Mouse (Mus musculus) embryonic facial prominence, embryonic 10.5 days (tissue): ENCODE data around the gene Sephs1. TPM values are rescaled to one million over a fixed set of nuclear protein-coding genes. Genes with fewer than 3 reads are reported as not detected.

Experiments used
- DNase-seq: peaks from one replicate; pipeline ENCODE4 v3.0.0-alpha.2; 2017; ENCODE audit warnings: low spot score
- H3K27ac ChIP-seq: fragments of 300-500 bp; sonication (generic); replicated peaks from 2 replicates; pipeline ENCODE4 v1.5.1; 2016; ENCODE audit warnings: mild to moderate bottlenecking
- H3K27me3 ChIP-seq: fragments of 300-500 bp; sonication (generic); replicated peaks from 2 replicates; pipeline ENCODE4 v1.6.1; 2016; ENCODE audit warnings: low read depth, mild to moderate bottlenecking; ENCODE audit not compliant: poor library complexity, severe bottlenecking
- H3K36me3 ChIP-seq: fragments of 300-500 bp; sonication (generic); replicated peaks from 2 replicates; pipeline ENCODE4 v1.6.1; 2016; ENCODE audit warnings: mild to moderate bottlenecking, moderate library complexity
- H3K4me1 ChIP-seq: fragments of 300-500 bp; sonication (generic); 2 replicates; pipeline ENCODE4 v1.6.1; 2016
- H3K4me3 ChIP-seq: fragments of 300-500 bp; sonication (generic); 2 replicates; pipeline ENCODE4 v1.5.1; 2016; ENCODE audit warnings: mild to moderate bottlenecking, moderate library complexity
- H3K9me3 ChIP-seq: fragments of 300-500 bp; sonication (generic); 2 replicates; pipeline ENCODE4 v1.6.1; 2016; ENCODE audit warnings: mild to moderate bottlenecking
- WGBS: fragments of 180-500 bp; shearing (Covaris S2); methylation state at CpG from one replicate; pipeline ENCODE4 v1.1.7; 2016; 5-methylcytosine and 5-hydroxymethylcytosine counted together
- polyA plus RNA-seq: library from polyadenylated mRNA; unstranded; fragments of >200 nt; fragmentation: Nextera tagmentation; extraction: Ambion mirVana; gene quantifications from 2 replicates; pipeline ENCODE4 v1.2.1, GENCODE M21; 2016

Gene Sephs1
- polyA plus RNA-seq = 124 and 130 TPM in 2 replicates

GRCm38 (mm10) chr2:4881350-4882248 lies at the start of gene Sephs1:
Gene Sephs1 (plus strand): TSS chr2:4881564.
- Histone ChIP-seq H3K27ac (peak within 1 kb of the TSS; percentile 100), H3K9me3 (no peaks in the 10 kb centered on the region), H3K36me3 (peaks cover 30% of the 10 kb centered on the region), H3K4me1 (peaks cover 24% of the 10 kb centered on the region), H3K4me3 (peak within 1 kb of the TSS; percentile 91), H3K27me3 (no peaks in the 10 kb centered on the region)
- WGBS = under 1% methylated on average over 113 of the region's 115 CpGs
- DNase-seq = peak; percentile 90

DNA sequence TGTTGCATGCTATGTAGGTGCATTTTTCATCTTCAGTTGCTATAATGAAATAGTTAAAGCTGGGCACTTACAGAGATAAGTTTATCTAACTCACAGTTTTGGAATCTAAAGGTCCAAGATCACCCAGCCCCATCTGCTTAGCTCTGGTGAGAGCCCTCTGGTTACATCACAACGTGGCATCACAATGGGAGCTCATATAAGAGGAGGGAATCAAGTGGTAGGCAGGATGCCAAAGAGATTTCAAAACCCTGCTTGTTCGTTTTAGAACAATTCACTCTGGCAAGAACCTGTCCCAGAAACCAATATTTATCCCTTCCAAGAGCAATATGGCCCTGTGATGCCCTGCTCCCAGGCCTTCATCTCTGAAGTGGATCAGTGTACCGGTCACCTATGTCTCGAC lies 49.2 kb upstream of the Sephs1 start:
- Histone ChIP-seq H3K4me1 (peaks cover 6% of the 10 kb centered on the region; the same call in 1 of the 2 replicates), H3K36me3 (no peaks in the 10 kb centered on the region), H3K9me3 (no peaks in the 10 kb centered on the region), H3K27ac (no peak overlapping the region), H3K27me3 (no peaks in the 10 kb centered on the region), H3K4me3 (no peak overlapping the region)
- WGBS = 88% methylated on average over 4 of the region's 4 CpGs
- DNase-seq = no peak

- Histone ChIP-seq H3K27me3 (no peaks in the 10 kb centered on the region), H3K4me3 (no peak overlapping the region), H3K4me1 (peaks cover 7% of the 10 kb centered on the region), H3K9me3 (no peaks in the 10 kb centered on the region), H3K36me3 (no peaks in the 10 kb centered on the region), H3K27ac (no peak overlapping the region; the same call in 1 of the 2 replicates)
- no peak for DNase-seq
- 82% methylated on average over 2 of the region's 2 CpGs for WGBS
These were observed 31.9 kb upstream of the Sephs1 start for GRCm38 (mm10) chr2:4849449-4849848.

GRCm38 (mm10) chr2:4857186-4857585 lies 24.2 kb upstream of the Sephs1 start:
- no peak for DNase-seq
- Histone ChIP-seq H3K4me3 (no peak overlapping the region), H3K27ac (no peak overlapping the region), H3K27me3 (no peaks in the 10 kb centered on the region), H3K36me3 (no peaks in the 10 kb centered on the region), H3K4me1 (peaks cover 22% of the 10 kb centered on the region), H3K9me3 (no peaks in the 10 kb centered on the region)
- WGBS = 80% methylated on average over 5 of the region's 5 CpGs

GRCm38 (mm10) chr2:4858161-4858560 lies 23.2 kb upstream of the Sephs1 start:
- H3K4me3 ChIP-seq = no peak overlapping the region
- H3K4me1 ChIP-seq = peaks cover 16% of the 10 kb centered on the region
- no peaks in the 10 kb centered on the region for H3K27me3 ChIP-seq
- H3K27ac ChIP-seq = no peak overlapping the region
- H3K9me3 ChIP-seq = no peaks in the 10 kb centered on the region
- DNase-seq = no peak
- H3K36me3 ChIP-seq = no peaks in the 10 kb centered on the region
- 73% methylated on average over 10 of the region's 10 CpGs for WGBS

GRCm38 (mm10) chr2:4864008-4864816 lies 17.2 kb upstream of the Sephs1 start:
- Histone ChIP-seq H3K4me3 (no peak overlapping the region), H3K27ac (no peak overlapping the region), H3K9me3 (no peaks in the 10 kb centered on the region), H3K36me3 (no peaks in the 10 kb centered on the region), H3K27me3 (no peaks in the 10 kb centered on the region), H3K4me1 (0 out of 2 replicates have a peak, but pooled peaks cover 6% of the 10 kb centered on the region)
- 54% methylated on average over 7 of the region's 7 CpGs for WGBS
- DNase-seq = peak; percentile 80

GRCm38 (mm10) chr2:4864817-4865296 lies 16.5 kb upstream of the Sephs1 start:
- Histone ChIP-seq H3K27me3 (no peaks in the 10 kb centered on the region), H3K9me3 (no peaks in the 10 kb centered on the region), H3K4me1 (0 out of 2 replicates have a peak, but pooled peaks cover 4% of the 10 kb centered on the region), H3K36me3 (no peaks in the 10 kb centered on the region), H3K4me3 (no peak overlapping the region), H3K27ac (no peak overlapping the region)
- DNase-seq = no peak
- 51% methylated on average over 9 of the region's 9 CpGs for WGBS

DNA sequence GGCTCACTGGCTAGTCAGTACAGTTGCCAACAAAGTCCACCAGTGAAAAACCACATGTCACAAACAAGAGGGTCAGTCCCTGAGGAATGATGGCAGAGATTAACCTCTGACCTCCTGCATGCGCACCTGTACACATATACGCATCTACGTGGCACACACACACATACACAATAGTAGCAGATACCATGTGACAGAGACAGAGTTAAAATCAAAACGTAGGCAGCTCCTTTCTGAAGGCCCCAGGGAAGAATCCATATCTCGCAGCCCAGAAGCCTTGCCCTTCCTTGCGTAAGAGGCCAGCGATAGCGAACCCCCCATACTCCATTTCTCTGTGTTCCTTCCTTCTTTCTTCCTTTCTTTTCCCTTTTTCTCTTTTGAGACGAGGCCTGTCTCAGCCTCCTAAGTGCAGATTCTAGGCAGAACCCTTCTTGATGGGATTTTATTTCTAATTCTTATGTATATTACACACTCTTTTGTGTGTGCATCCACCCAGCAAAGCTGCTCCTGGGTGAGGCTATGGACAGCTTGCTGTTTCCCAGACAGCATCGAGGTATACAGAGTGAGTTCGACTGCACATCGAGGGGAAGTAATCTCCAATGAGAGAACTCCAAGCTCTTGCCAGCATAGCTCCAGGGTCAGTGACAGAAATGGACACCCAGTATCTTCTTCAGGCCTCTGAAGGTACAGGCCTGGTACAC lies 13.2 kb upstream of the Sephs1 start:
- no peak overlapping the region for H3K4me3 ChIP-seq
- H3K4me1 ChIP-seq = 0 out of 2 replicates have a peak, but pooled peaks cover 4% of the 10 kb centered on the region
- H3K27me3 ChIP-seq = no peaks in the 10 kb centered on the region
- WGBS = 82% methylated on average over 12 of the region's 12 CpGs
- no peaks in the 10 kb centered on the region for H3K9me3 ChIP-seq
- no peak for DNase-seq
- H3K36me3 ChIP-seq = no peaks in the 10 kb centered on the region
- no peak overlapping the region for H3K27ac ChIP-seq

- no peak for DNase-seq
- WGBS = 77% methylated on average over 9 of the region's 9 CpGs
- Histone ChIP-seq H3K27me3 (no peaks in the 10 kb centered on the region), H3K4me3 (no peak overlapping the region), H3K9me3 (no peaks in the 10 kb centered on the region), H3K4me1 (peaks cover 11% of the 10 kb centered on the region), H3K36me3 (no peaks in the 10 kb centered on the region), H3K27ac (no peak overlapping the region)
These were observed 8.6 kb upstream of the Sephs1 start for GRCm38 (mm10) chr2:4872740-4873139.

- 67% methylated on average over 6 of the region's 6 CpGs for WGBS
- Histone ChIP-seq H3K36me3 (no peaks in the 10 kb centered on the region), H3K9me3 (no peaks in the 10 kb centered on the region), H3K27ac (no peak overlapping the region), H3K27me3 (no peaks in the 10 kb centered on the region), H3K4me3 (no peak overlapping the region), H3K4me1 (peaks cover 11% of the 10 kb centered on the region)
- no peak for DNase-seq
These were observed 8.0 kb upstream of the Sephs1 start for GRCm38 (mm10) chr2:4873331-4873730.

- 72% methylated on average over 1 of the region's 1 CpGs for WGBS
- Histone ChIP-seq H3K4me1 (peaks cover 15% of the 10 kb centered on the region), H3K27me3 (no peaks in the 10 kb centered on the region), H3K9me3 (no peaks in the 10 kb centered on the region), H3K27ac (no peak overlapping the region), H3K36me3 (0 out of 2 replicates have a peak, but pooled peaks cover 4% of the 10 kb centered on the region), H3K4me3 (no peak overlapping the region)
- DNase-seq = no peak
These were observed 6.3 kb upstream of the Sephs1 start for GRCm38 (mm10) chr2:4875090-4875489.

- no peak for DNase-seq
- no peak overlapping the region for H3K4me3 ChIP-seq
- H3K9me3 ChIP-seq = no peaks in the 10 kb centered on the region
- H3K36me3 ChIP-seq = 0 out of 2 replicates have a peak, but pooled peaks cover 4% of the 10 kb centered on the region
- H3K4me1 ChIP-seq = peaks cover 22% of the 10 kb centered on the region
- no peak overlapping the region for H3K27ac ChIP-seq
- no peaks in the 10 kb centered on the region for H3K27me3 ChIP-seq
- 74% methylated on average over 3 of the region's 3 CpGs for WGBS
These were observed 5.2 kb upstream of the Sephs1 start for GRCm38 (mm10) chr2:4876131-4876530.
